Mouse (Mus musculus) layer of hippocampus, adult 8-10 months (tissue): ENCODE data around the gene Asb5. TPM values are rescaled to one million over a fixed set of nuclear protein-coding genes. Genes with fewer than 3 reads are reported as not detected.

Experiments
- total RNA-seq, 4 experiments: library from RNA; stranded (reverse); gene quantifications; 2 replicates each; pipeline ENCODE4 v1.2.4; 2022

The Asb5 gene
- total RNA-seq, 4 experiments from 2014 or later = 0.83 to 2.0 (median 1.3) TPM

Other genes with a start within 250 kb of the Asb5 start
- gene Spcs3, start 418 bp downstream of the Asb5 start, total RNA-seq = 10 to 100 TPM; 42.9 to 56.3 (median 49.4) TPM
- not detected for gene Spata4, start 71.2 kb downstream of the Asb5 start, total RNA-seq